Mouse (Mus musculus) intestine, embryonic 14.5 days (tissue): ENCODE results near the gene Ffar2. TPM values are rescaled to one million over a fixed set of nuclear protein-coding genes. Genes with fewer than 3 reads are reported as not detected.

Experiments
- ATAC-seq: fragments of 200-750 bp; cut with Nextera tagmentation; replicated peaks from 2 replicates; pipeline ENCODE4 v1.8.0; 2017; ENCODE audit warnings: low read depth, moderate number of reproducible peaks, moderate TSS enrichment, moderate library complexity; ENCODE audit not compliant: low FRiP score, low TSS enrichment
- DNase-seq: peaks from one replicate; pipeline ENCODE4 v3.0.0-alpha.2; 2018; ENCODE audit warnings: low spot score
- H3K27ac ChIP-seq: fragments of 300-500 bp; sonication (generic); 2 replicates; pipeline ENCODE4 v1.5.1; 2014; ENCODE audit warnings: low read depth, mild to moderate bottlenecking, control low read depth
- H3K27me3 ChIP-seq: fragments of 300-500 bp; sonication (generic); replicated peaks from 2 replicates; pipeline ENCODE4 v1.6.1; 2014; ENCODE audit warnings: low read length, control low read depth; ENCODE audit not compliant: control insufficient read depth, insufficient read depth
- H3K36me3 ChIP-seq: fragments of 300-500 bp; sonication (generic); 2 replicates; pipeline ENCODE4 v1.6.1; 2014; ENCODE audit warnings: low read length, control low read depth; ENCODE audit not compliant: control insufficient read depth, insufficient read depth
- H3K4me1 ChIP-seq: fragments of 300-500 bp; sonication (generic); replicated peaks from 2 replicates; pipeline ENCODE4 v1.6.1; 2014; ENCODE audit warnings: low read length, control low read depth, mixed read lengths; ENCODE audit not compliant: control insufficient read depth, insufficient read depth
- H3K4me2 ChIP-seq: fragments of 300-500 bp; sonication (generic); 2 replicates; pipeline ENCODE4 v1.6.1; 2014; ENCODE audit warnings: low read length
- H3K4me3 ChIP-seq: fragments of 300-500 bp; sonication (generic); 2 replicates; pipeline ENCODE4 v1.5.1; 2014; ENCODE audit warnings: low read depth, low read length, control low read depth, mixed read lengths
- H3K9ac ChIP-seq: fragments of 300-500 bp; sonication (generic); 2 replicates; pipeline ENCODE4 v1.6.1; 2014; ENCODE audit warnings: mild to moderate bottlenecking, low read length
- H3K9me3 ChIP-seq: fragments of 300-500 bp; sonication (generic); 2 replicates; pipeline ENCODE4 v1.6.1; 2016; ENCODE audit warnings: low read length, control low read depth; ENCODE audit not compliant: control insufficient read depth
- WGBS: fragments of 180-500 bp; shearing (Covaris S2); extraction: QIAGEN DNeasy Blood & Tissue Kit; methylation state at CpG from one replicate; pipeline ENCODE4 v1.1.7; 2014; 5-methylcytosine and 5-hydroxymethylcytosine counted together
- polyA plus RNA-seq: library from polyadenylated mRNA; unstranded; fragments of >200 nt; fragmentation: Nextera tagmentation; extraction: Ambion mirVana; gene quantifications from 2 replicates; pipeline ENCODE4 v1.2.1, GENCODE M21; 2014

Gene Ffar2
- polyA plus RNA-seq, 1 experiment from 2014 or later = 5.9 TPM

DNA sequence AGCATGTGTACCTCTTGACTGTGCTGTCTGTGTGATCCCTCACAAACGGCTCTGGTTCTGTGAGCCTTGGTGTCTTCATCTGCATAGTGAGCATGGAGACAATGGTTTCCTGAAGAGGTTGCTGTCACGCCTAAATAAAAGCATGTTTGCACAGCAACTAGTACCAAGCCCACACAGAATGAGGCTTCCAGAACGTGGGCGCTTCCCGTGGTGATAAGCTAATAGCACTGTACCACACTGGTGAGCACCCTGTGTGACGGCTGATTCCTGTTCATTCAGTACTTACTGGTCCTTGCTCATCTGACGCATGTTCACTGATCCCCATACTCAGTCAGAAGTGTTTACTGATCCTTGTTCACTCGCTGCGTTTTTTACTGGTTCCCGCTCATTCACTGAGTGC lies 33.4 kb downstream of the Ffar2 start:
- Histone ChIP-seq H3K36me3 (no peaks in the 10 kb centered on the region), H3K4me3 (no peak overlapping the region), H3K27ac (no peak overlapping the region), H3K4me2 (no peak overlapping the region), H3K27me3 (no peaks in the 10 kb centered on the region), H3K4me1 (no peaks in the 10 kb centered on the region), H3K9me3 (no peaks in the 10 kb centered on the region), H3K9ac (no peak overlapping the region)
- DNase-seq (no peak), ATAC-seq (no peak)
- WGBS = 77% methylated on average over 10 of the region's 10 CpGs

DNA sequence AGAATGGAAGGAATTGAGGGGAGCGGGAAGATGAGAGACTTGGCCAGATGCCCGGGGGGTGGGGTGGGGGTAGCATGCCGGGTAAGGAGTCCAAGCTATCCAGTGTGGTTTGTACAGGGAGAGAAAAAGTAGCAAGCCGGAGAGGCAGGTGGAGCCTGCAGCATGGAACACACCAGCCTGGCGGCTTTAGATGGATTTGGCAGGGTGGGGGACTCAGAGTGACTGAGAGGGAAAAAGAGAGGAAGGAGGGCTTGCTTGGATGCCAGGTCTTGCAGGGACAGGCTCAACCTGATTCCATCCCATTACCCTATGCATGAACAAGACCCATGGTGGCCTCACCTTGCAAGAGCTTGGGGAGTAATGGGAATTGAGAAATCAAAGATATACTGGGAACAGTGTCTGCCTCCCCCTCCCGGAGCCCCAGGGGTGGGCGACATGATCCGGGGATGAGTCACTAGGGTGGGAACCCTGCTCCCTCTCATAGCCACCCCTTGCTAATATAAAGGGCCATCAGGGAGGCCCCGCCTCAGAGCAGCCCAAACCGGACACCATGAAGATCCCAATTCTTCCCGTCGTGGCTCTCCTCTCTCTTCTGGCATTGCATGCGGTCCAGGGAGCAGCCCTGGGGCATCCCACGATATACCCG lies 36.1 kb downstream of the Ffar2 start, which contains the start of gene Krtdap:
Gene Krtdap, plus strand, starts transcription at position 520 of the 646 bp plus-strand sequence.
- H3K27me3 ChIP-seq = no peaks in the 10 kb centered on the region
- no peak for ATAC-seq
- H3K27ac ChIP-seq = no peak within 1 kb of the TSS
- no peaks in the 10 kb centered on the region for H3K36me3 ChIP-seq
- no peaks in the 10 kb centered on the region for H3K4me1 ChIP-seq
- H3K9ac ChIP-seq = no peak within 1 kb of the TSS
- H3K4me3 ChIP-seq = no peak within 1 kb of the TSS
- 45% methylated on average over 15 of the region's 15 CpGs for WGBS
- no peak within 1 kb of the TSS for H3K4me2 ChIP-seq
- no peaks in the 10 kb centered on the region for H3K9me3 ChIP-seq
- DNase-seq = no peak

DNA sequence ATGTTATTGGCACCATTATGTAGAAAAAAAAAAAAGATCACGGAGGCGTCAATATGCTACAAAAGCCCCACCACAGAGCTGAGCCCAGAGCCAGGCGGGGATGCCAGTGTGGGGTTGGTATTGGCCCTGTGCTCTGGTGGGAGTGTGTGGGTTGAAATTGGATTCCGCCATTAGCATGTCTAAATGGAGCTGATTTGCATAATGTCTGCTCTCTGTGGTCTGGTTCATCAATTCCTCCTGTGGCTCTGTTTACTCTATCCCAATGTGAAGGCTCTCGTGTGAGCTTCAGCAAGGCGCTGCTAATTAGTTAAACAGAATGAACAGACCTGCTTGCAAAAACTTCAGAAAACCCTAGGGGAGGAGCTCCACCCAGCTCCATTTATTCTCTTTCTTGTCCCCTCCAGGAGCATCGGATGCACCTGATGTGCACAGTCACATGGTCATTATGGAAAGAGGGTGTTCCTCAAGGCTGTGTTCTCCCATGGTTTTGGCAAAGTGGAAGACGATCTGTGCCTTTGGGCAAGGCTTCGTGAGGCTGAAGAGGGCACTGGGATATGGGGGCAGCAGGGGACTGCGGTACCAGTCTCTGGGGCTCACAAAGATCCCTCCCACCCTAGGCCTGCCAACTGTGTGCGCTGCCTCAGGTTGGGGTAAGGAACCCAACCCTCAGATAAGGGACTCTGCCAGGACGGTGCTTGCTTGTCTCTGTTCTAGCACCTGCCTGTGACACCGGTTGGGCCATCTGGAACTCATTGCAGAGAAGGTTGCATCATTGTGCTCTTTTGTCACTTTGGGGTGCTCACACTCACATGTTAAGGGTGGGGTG lies 37.6 kb downstream of the Ffar2 start:
- H3K4me3 ChIP-seq = no peak overlapping the region
- no peak overlapping the region for H3K27ac ChIP-seq
- H3K27me3 ChIP-seq = no peaks in the 10 kb centered on the region
- no peak overlapping the region for H3K4me2 ChIP-seq
- H3K9me3 ChIP-seq = no peaks in the 10 kb centered on the region
- DNase-seq (no peak), ATAC-seq (no peak)
- 67% methylated on average over 13 of the region's 13 CpGs for WGBS
- no peaks in the 10 kb centered on the region for H3K4me1 ChIP-seq
- no peak overlapping the region for H3K9ac ChIP-seq
- H3K36me3 ChIP-seq = no peaks in the 10 kb centered on the region

DNA sequence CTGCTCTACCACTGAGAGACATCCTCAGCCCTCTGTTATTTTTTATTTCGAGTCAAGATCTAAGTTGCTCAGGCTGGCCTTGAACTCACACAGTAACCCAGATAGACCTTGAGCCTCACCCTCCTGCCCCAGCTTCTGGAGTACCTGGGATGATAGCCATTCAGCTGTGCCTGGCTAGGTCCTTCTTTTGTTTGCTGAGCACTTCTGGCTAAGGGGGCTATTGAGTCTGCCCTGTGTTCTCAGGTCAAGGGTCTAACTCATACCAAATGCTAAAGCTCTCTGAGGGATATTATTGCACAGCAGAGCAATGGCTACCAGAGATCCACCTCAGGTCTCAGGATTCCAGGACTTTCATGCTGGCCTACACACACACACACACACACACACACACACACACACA lies 38.4 kb downstream of the Ffar2 start:
- Histone ChIP-seq H3K36me3 (no peaks in the 10 kb centered on the region), H3K4me2 (no peak overlapping the region), H3K27ac (no peak overlapping the region), H3K9me3 (no peaks in the 10 kb centered on the region), H3K27me3 (no peaks in the 10 kb centered on the region), H3K4me1 (no peaks in the 10 kb centered on the region), H3K4me3 (no peak overlapping the region), H3K9ac (no peak overlapping the region)
- DNase-seq = no peak
- ATAC-seq = no peak
- WGBS = 57% methylated on average over 1 of the region's 1 CpGs

DNA sequence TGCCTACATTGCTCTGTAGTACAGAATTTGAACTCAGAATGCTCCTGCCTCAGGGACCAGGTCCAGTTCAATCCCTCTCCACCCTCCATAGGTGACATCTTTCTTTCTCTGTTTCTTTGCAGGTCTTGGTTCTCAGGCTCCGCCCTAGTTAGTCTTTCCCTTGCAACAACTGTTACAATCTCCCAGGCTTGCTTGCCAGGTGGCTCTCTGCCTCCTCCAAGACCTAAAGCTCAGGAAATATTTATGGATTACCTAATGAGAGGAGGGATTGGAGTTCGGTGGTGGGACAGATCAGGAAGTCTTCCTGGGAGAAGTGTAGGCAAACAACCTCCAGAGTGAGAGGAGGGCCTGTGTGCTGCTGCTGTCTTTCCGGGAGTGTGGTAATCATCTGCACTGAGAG lies 40.9 kb downstream of the Ffar2 start:
- WGBS = 65% methylated on average over 3 of the region's 3 CpGs
- H3K9me3 ChIP-seq = no peaks in the 10 kb centered on the region
- no peak for ATAC-seq
- no peak overlapping the region for H3K4me3 ChIP-seq
- no peak overlapping the region for H3K4me2 ChIP-seq
- H3K27ac ChIP-seq = no peak overlapping the region
- no peaks in the 10 kb centered on the region for H3K4me1 ChIP-seq
- no peak overlapping the region for H3K9ac ChIP-seq
- no peaks in the 10 kb centered on the region for H3K36me3 ChIP-seq
- no peaks in the 10 kb centered on the region for H3K27me3 ChIP-seq
- no peak for DNase-seq

DNA sequence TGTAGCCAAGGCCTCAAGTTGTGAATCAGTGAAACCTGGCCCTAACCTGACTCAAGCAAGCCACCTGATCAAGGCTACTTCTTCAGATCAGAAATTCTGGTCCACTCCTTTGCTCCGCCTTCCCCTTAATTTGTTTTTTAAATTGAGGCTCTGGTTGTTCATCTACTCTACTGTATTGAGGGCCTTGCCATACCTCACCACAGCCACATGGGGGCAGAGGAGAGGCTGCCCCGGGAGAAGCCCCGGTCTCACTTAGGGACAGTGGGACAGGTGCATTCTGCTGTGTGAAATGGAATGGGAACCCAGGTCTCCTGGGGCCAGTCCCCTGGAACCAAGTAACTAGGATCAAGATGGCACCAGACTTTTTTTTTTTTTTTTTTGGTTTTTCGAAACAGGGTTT lies 41.8 kb downstream of the Ffar2 start:
- Histone ChIP-seq H3K4me1 (no peaks in the 10 kb centered on the region), H3K27me3 (no peaks in the 10 kb centered on the region), H3K36me3 (no peaks in the 10 kb centered on the region), H3K9me3 (no peaks in the 10 kb centered on the region), H3K27ac (no peak overlapping the region), H3K9ac (no peak overlapping the region), H3K4me3 (no peak overlapping the region), H3K4me2 (no peak overlapping the region)
- DNase-seq = no peak
- ATAC-seq = no peak
- WGBS = 70% methylated on average over 4 of the region's 4 CpGs

DNA sequence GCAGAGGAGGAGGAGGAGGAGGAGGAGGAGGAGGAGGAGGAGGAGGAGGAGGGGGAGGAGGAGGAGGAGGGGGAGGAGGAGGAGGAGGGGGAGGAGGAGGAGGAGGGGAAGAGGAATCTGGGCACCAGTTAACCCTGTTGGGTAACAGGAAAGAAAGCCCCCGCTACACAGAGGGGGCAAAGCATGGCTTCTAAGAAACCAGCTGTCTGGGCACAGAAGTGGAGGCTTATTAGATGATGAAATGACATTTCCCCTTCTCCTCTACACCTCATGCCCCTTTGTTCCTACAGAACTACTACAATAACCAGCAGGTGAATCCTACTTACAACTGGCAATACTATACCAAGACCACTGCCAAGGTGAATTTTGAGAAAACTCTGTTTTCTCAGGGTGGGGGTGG lies 45.7 kb downstream of the Ffar2 start:
- Histone ChIP-seq H3K9ac (no peak overlapping the region), H3K4me2 (no peak overlapping the region), H3K9me3 (no peaks in the 10 kb centered on the region), H3K4me3 (no peak overlapping the region), H3K36me3 (no peaks in the 10 kb centered on the region), H3K4me1 (no peaks in the 10 kb centered on the region), H3K27ac (no peak overlapping the region), H3K27me3 (no peaks in the 10 kb centered on the region)
- WGBS = 67% methylated on average over 1 of the region's 1 CpGs
- ATAC-seq = no peak
- DNase-seq = no peak

DNA sequence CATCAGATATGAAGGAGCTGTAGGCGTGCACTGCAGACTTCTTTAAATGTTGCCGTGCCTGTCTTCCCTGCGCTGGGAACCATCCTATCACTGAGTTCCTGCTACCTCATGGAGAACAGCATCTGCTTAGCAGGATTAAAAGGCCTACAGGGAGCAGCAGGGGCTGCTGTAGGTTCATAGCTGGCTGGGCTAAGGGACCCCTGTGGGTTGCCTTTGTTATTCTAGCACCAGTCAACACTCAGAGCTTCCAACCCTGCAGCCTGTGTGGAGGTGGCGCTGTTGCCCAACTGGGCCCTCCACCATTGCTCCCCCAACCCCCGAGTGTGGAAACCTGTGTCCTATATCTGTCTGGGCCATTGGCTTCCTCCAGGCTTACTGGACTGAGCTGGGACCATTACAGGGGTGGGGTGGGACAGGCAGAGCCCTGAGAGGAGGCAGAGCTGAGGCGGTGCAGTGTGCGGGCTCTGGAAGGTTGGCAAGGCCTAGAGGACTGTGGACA lies 46.4 kb downstream of the Ffar2 start:
- no peak for ATAC-seq
- 51% methylated on average over 7 of the region's 7 CpGs for WGBS
- no peak overlapping the region for H3K4me2 ChIP-seq

More for the DNA sequence above, 46.4 kb downstream of the Ffar2 start:
- no peak overlapping the region for H3K27ac ChIP-seq
- H3K4me3 ChIP-seq = no peak overlapping the region
- H3K9ac ChIP-seq = no peak overlapping the region
- H3K4me1 ChIP-seq = no peaks in the 10 kb centered on the region
- no peaks in the 10 kb centered on the region for H3K27me3 ChIP-seq
- DNase-seq = no peak
- H3K36me3 ChIP-seq = no peaks in the 10 kb centered on the region
- H3K9me3 ChIP-seq = no peaks in the 10 kb centered on the region; the same call in 1 of the 2 replicates
